8 mouse cellular contexts compared by ENCODE assay signal in genomic region chr10:121642054-121642947, GRCm38 (mm10). TPM values are rescaled to one million over a fixed set of nuclear protein-coding genes. Genes with fewer than 3 reads are reported as not detected.
DNase-seq lines count a peak whose midpoint lies in the region; ATAC-seq lines count a peak whose summit lies in the region.

No protein-coding gene starts in this region.

- no peak overlapping the region for H3K27ac ChIP-seq in kidney, embryonic 16.5 days (ENCODE audit: low read length)
- no peak overlapping the region for H3K27ac ChIP-seq in hindbrain, embryonic 15.5 days (replicated peaks)
- no peak overlapping the region for H3K27ac ChIP-seq in midbrain, embryonic 12.5 days (replicated peaks)

- no peaks in the 10 kb centered on the region for H3K36me3 ChIP-seq in kidney, embryonic 16.5 days (ENCODE audit: insufficient read depth, low read length)
- H3K36me3 ChIP-seq in hindbrain, embryonic 15.5 days: no peaks in the 10 kb centered on the region
- H3K36me3 ChIP-seq in midbrain, embryonic 12.5 days: no peaks in the 10 kb centered on the region

- H3K4me1 ChIP-seq in kidney, embryonic 16.5 days (ENCODE audit: insufficient read depth, low read length): peaks cover 14% of the 10 kb centered on the region
- peaks cover 20% of the 10 kb centered on the region for H3K4me1 ChIP-seq in hindbrain, embryonic 15.5 days (replicated peaks)
- H3K4me1 ChIP-seq in midbrain, embryonic 12.5 days: peaks cover 18% of the 10 kb centered on the region

- H3K4me2 ChIP-seq in kidney, embryonic 16.5 days (replicated peaks; ENCODE audit: low read depth, low read length): peak overlapping the region; percentile 99
- H3K4me2 ChIP-seq in hindbrain, embryonic 15.5 days: peak overlapping the region; percentile 99
- peak overlapping the region; percentile 97 for H3K4me2 ChIP-seq in midbrain, embryonic 12.5 days (replicated peaks)

- intact Hi-C loops in left cerebral cortex, postnatal 4 days (cut with DNase I): no loop called here

- ATAC-seq in kidney, embryonic 16.5 days (ENCODE audit: low FRiP score, low TSS enrichment): peak; percentile 55; the same call in 1 of the 2 replicates
- no peak for ATAC-seq in hindbrain, embryonic 15.5 days (ENCODE audit: low FRiP score, low read depth)
- no peak for ATAC-seq in midbrain, embryonic 12.5 days (ENCODE audit: low FRiP score, low read depth)

- peak overlapping the region; percentile 62; the same call in 1 of the 2 replicates for H3K9ac ChIP-seq in kidney, embryonic 16.5 days (replicated peaks; ENCODE audit: low read length)
- peak overlapping the region; percentile 44 for H3K9ac ChIP-seq in hindbrain, embryonic 15.5 days
- peak overlapping the region; percentile 53 for H3K9ac ChIP-seq in midbrain, embryonic 12.5 days (replicated peaks)

- DNase-seq in kidney, postnatal 14 days: no peak
- DNase-seq in embryo, embryonic 10.5 days (ENCODE audit: low spot score): peak; percentile 45
- DNase-seq in left cerebral cortex, postnatal 4 days: no peak
- DNase-seq in adrenal gland, postnatal 25 days: no peak
- no peak for DNase-seq in layer of hippocampus, adult 9-10 months (ENCODE audit: low spot score)

- peak overlapping the region; percentile 52 for H3K4me3 ChIP-seq in kidney, embryonic 16.5 days (ENCODE audit: low read length)
- H3K4me3 ChIP-seq in hindbrain, embryonic 15.5 days: peak overlapping the region; percentile 50
- peak overlapping the region; percentile 56 for H3K4me3 ChIP-seq in midbrain, embryonic 12.5 days

- no peaks in the 10 kb centered on the region for H3K9me3 ChIP-seq in kidney, embryonic 16.5 days (ENCODE audit: low read length)
- H3K9me3 ChIP-seq in hindbrain, embryonic 15.5 days: no peaks in the 10 kb centered on the region
- H3K9me3 ChIP-seq in midbrain, embryonic 12.5 days: no peaks in the 10 kb centered on the region

- WGBS in kidney, embryonic 16.5 days: 4% methylated on average over 28 of the region's 28 CpGs
- 4% methylated on average over 28 of the region's 28 CpGs for WGBS in hindbrain, embryonic 15.5 days
- WGBS in midbrain, embryonic 12.5 days: 5% methylated on average over 28 of the region's 28 CpGs

- H3K27me3 ChIP-seq in kidney, embryonic 16.5 days (ENCODE audit: insufficient read depth, low read length): peaks cover 25% of the 10 kb centered on the region
- peaks cover 35% of the 10 kb centered on the region for H3K27me3 ChIP-seq in hindbrain, embryonic 15.5 days
- H3K27me3 ChIP-seq in midbrain, embryonic 12.5 days: peaks cover 44% of the 10 kb centered on the region

RNA-seq across cellular contexts. Expression of gene D930020B18Rik, which starts 0.9 kb away (rescaled TPM):
- polyA plus RNA-seq in kidney, embryonic 16.5 days (2015; fragmentation: Nextera tagmentation; extraction: Ambion mirVana): 0.27 and 0.30 TPM in 2 replicates
- 0.21 and 0.24 TPM in 2 replicates for polyA plus RNA-seq in hindbrain, embryonic 15.5 days (2015; fragmentation: Nextera tagmentation; extraction: Ambion mirVana)
- 0.12 TPM in 1 of 2 replicates, not detected in the other for polyA plus RNA-seq in midbrain, embryonic 12.5 days (2016; fragmentation: Nextera tagmentation; extraction: Ambion mirVana)
- total RNA-seq in left cerebral cortex, postnatal 4 days (2021): under 1 TPM; 0.32 to 0.93 TPM
- total RNA-seq in adrenal gland, postnatal 25 days (2021): not detected in 2 replicates

RNA-seq across cellular contexts. Expression of gene Xpot, which starts 16.2 kb away (rescaled TPM):
- 48.3 and 55.9 TPM in 2 replicates for polyA plus RNA-seq in kidney, embryonic 16.5 days (2015; fragmentation: Nextera tagmentation; extraction: Ambion mirVana)
- 30.2 and 31.4 TPM in 2 replicates for polyA plus RNA-seq in hindbrain, embryonic 15.5 days (2015; fragmentation: Nextera tagmentation; extraction: Ambion mirVana)
- polyA plus RNA-seq in midbrain, embryonic 12.5 days (2016; fragmentation: Nextera tagmentation; extraction: Ambion mirVana): 48.6 and 52.3 TPM in 2 replicates
- 10 to 100 TPM; 75.3 to 75.5 TPM for total RNA-seq in left cerebral cortex, postnatal 4 days (2021)
- total RNA-seq in adrenal gland, postnatal 25 days (2021): 83.7 and 83.9 TPM in 2 replicates

RNA-seq across cellular contexts. Expression of gene Tbk1, which starts 55.7 kb away (rescaled TPM):
- polyA plus RNA-seq in kidney, embryonic 16.5 days (2015; fragmentation: Nextera tagmentation; extraction: Ambion mirVana): 34.2 TPM in 2 replicates
- polyA plus RNA-seq in hindbrain, embryonic 15.5 days (2015; fragmentation: Nextera tagmentation; extraction: Ambion mirVana): 27.3 and 28.4 TPM in 2 replicates
- 37.4 and 38.6 TPM in 2 replicates for polyA plus RNA-seq in midbrain, embryonic 12.5 days (2016; fragmentation: Nextera tagmentation; extraction: Ambion mirVana)
- total RNA-seq in left cerebral cortex, postnatal 4 days (2021): 10 to 100 TPM; 36.4 to 37.2 TPM
- total RNA-seq in adrenal gland, postnatal 25 days (2021): 46.7 and 47.1 TPM in 2 replicates
